Mouse (Mus musculus) testis, adult 2 months (tissue): ENCODE measurements at regions not wholly inside any gene's neighbourhood (a gene's known extent, or its start where the extent isn't known, plus 50 kb on each side); places are given as distances from the start of the nearest gene placed in this dataset.

Experiments used
- H3K27ac ChIP-seq: fragments of 200-500 bp; 2 replicates; pipeline ENCODE4 v1.5.1; 2012; ENCODE audit warnings: low read depth, low read length; ENCODE audit not compliant: control insufficient read depth, insufficient read depth
- H3K27me3 ChIP-seq: fragments of 200-500 bp; 2 replicates; pipeline ENCODE4 v1.6.1; 2012; ENCODE audit warnings: mild to moderate bottlenecking, low read length, moderate library complexity; ENCODE audit not compliant: control insufficient read depth, insufficient read depth
- H3K36me3 ChIP-seq: fragments of 200-500 bp; 2 replicates; pipeline ENCODE4 v1.6.1; 2012; ENCODE audit warnings: mild to moderate bottlenecking, low read length; ENCODE audit not compliant: control insufficient read depth, insufficient read depth
- H3K4me1 ChIP-seq: fragments of 200-500 bp; 2 replicates; pipeline ENCODE4 v1.6.1; 2012; ENCODE audit warnings: low read length; ENCODE audit not compliant: control insufficient read depth, insufficient read depth
- H3K4me3 ChIP-seq: fragments of 200-500 bp; 2 replicates; pipeline ENCODE4 v1.5.1; 2012; ENCODE audit warnings: low read depth, mild to moderate bottlenecking, low read length, moderate library complexity, mixed read lengths; ENCODE audit not compliant: control insufficient read depth
- CTCF ChIP-seq: fragments of 200-500 bp; IDR thresholded peaks from 2 replicates; pipeline ENCODE4 v1.5.1; 2012; ENCODE audit warnings: low read depth, mild to moderate bottlenecking, inconsistent platforms, low read length, moderate library complexity; ENCODE audit not compliant: control insufficient read depth, insufficient read depth, insufficient replicate concordance
- POLR2A ChIP-seq: fragments of 200-500 bp; IDR thresholded peaks from 2 replicates; pipeline ENCODE4 v1.6.1; 2012; ENCODE audit warnings: low read depth, mild to moderate bottlenecking, inconsistent platforms, low read length, moderate library complexity; ENCODE audit not compliant: control insufficient read depth

DNA sequence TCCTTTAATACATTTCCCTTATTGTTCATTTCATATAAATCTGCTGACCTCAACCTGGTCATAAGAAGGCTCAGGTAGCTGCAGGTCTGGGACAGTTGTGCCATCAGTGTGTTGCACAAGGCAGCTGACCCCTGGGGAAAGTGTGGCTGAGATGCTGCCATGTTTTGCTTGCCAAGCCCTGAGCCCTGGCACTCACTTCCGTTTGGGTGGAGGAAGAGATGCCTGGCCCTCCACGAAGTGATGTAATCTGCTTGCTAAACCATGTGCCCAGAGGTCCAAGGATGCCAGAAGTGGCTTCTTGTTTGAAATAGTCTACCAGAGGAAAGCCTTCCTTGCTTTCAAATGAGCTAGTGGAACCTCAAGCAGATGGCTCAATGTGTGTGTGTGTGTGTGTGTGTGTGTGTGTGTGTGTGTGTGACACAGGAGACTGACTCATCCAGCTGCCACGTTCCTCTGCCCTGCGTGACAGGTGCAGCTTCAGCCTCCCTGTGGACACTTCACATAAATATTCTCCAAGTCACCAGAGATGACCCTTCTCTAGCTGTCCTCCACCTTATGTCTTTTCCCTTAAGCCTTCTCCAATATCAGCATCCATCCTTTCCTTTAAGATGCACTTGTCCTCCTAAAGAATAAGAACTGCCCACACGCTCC lies 123.2 kb upstream of the 4930412O13Rik start:
- Histone ChIP-seq H3K4me3 (no peak overlapping the region), H3K27ac (no peak overlapping the region), H3K27me3 (no peaks in the 10 kb centered on the region), H3K36me3 (no peaks in the 10 kb centered on the region), H3K4me1 (no peaks in the 10 kb centered on the region)
- no peak for TF ChIP-seq POLR2A
- no peak for TF ChIP-seq CTCF

DNA sequence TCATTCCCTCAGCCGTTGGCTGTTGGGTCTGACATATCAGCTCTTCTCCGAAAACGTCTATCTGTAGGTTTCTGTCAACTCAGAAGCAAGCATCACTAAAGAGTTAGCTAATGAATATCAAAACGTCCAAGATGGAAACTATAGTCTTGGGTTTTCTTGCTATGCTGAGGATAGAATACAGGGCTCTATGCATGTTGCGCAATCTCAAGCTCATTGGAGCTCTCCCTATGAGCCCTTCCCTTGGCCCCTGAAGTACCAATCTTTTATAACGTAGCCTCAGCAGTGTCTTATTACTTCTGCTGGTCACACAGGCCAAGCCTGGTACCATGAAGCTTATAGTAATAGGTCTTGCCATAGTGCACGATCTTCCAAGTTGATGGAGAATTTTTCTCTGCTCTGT lies 122.1 kb upstream of the 4930412O13Rik start:
- Histone ChIP-seq H3K27ac (no peak overlapping the region), H3K4me3 (no peak overlapping the region), H3K4me1 (no peaks in the 10 kb centered on the region), H3K36me3 (no peaks in the 10 kb centered on the region), H3K27me3 (no peaks in the 10 kb centered on the region)
- TF ChIP-seq POLR2A (no peak), CTCF (no peak)

DNA sequence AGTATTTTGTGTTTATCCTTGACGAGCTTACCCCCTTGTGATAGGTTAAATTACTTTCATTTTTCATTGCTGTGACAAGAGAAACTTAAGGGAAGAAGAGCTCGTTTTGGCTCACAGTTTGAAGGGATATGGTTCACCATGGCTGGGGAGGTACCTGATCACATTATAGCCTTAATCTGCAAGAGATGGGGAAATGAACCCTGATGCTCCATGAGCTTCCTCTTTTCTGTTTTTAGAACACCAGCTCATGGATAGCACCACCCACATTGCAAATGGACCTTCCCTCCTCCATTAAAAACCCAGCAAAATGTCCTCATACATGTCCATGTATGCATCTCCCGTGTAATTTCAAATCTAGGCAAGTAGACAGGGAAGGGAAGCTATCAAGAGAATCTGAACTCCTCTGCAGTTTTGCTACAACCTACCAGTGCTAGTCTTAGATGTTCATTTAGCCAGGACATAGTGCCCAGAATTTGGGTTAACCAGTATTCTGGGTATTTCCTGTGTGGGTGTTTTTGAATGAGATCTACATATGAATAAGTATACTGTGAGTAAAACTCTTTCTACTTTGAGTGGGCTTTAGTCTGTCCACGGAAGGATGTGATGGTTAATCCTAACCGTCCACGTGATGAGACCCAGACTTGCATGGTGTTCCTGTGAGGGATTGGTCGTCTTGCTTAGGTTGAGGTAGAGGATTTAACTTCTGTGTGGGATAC lies 121.5 kb upstream of the 4930412O13Rik start:
- H3K27ac ChIP-seq: no peak overlapping the region
- no peak overlapping the region for H3K4me3 ChIP-seq
- H3K4me1 ChIP-seq: no peaks in the 10 kb centered on the region
- H3K36me3 ChIP-seq: no peaks in the 10 kb centered on the region
- no peaks in the 10 kb centered on the region for H3K27me3 ChIP-seq
- no peak for TF ChIP-seq POLR2A
- no peak for TF ChIP-seq CTCF

DNA sequence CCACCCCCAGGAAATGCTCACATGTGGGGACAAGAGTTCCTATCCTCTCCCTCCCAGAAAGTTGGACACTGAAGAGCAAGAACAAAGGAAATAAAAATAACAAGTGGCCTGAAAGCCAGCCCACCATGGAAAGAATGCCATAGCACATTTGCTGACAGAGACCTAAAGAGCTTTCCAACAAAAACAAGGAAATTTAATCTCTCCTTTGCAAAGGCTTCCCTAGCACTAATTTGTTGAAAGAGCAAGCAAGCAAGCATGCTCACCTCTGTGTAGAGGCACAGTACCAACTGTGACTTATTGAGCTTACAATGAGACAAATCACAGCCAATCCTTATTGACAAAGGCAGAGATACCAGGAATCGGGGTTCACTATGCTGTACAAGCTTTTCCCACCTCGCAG lies 100.9 kb upstream of the 4930412O13Rik start:
- TF ChIP-seq POLR2A (no peak), CTCF (no peak)
- Histone ChIP-seq H3K4me3 (no peak overlapping the region), H3K4me1 (no peaks in the 10 kb centered on the region), H3K36me3 (no peaks in the 10 kb centered on the region), H3K27me3 (no peaks in the 10 kb centered on the region), H3K27ac (no peak overlapping the region)

DNA sequence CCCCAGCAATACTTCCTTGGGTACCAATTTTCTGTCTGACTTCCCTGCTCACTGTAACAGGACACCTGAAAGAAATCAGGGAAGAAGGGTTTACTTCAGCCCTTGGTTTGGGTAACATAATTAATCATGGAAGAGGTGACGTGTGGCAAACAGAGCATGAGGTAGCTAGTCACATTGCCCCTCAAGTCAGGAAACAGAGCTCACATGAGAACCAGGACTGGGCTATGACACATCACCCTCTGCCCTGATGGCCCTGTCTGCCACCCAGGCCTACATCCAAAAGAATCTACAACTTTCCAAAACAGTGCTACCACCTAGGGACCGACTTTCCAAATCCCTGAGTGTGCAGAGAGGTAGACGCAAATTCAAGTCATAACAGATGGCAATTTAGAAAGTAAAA lies 98.4 kb upstream of the 4930412O13Rik start:
- H3K36me3 ChIP-seq: no peaks in the 10 kb centered on the region
- no peaks in the 10 kb centered on the region for H3K4me1 ChIP-seq
- TF ChIP-seq CTCF: no peak
- no peak for TF ChIP-seq POLR2A
- no peak overlapping the region for H3K4me3 ChIP-seq
- H3K27me3 ChIP-seq: no peaks in the 10 kb centered on the region
- H3K27ac ChIP-seq: no peak overlapping the region

DNA sequence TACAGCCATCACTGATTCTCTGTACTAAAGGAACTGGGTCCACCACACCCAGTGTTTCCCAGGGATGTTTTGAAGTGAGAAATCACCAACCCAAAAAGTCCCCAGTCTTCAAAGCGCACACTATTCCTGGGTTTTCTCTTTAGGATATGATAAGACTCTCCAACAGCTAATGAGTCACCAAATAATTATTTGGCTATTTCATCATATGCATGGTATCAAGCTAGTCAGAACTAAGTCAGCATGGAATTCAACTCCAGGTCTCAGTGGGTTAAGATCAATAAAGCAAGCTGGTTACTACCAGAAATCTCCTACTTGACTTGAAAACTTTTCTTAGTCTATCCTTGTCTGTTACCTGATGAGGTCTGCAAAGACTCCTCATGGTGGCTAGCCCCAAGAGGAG lies 89.1 kb upstream of the 4930412O13Rik start:
- no peaks in the 10 kb centered on the region for H3K36me3 ChIP-seq
- H3K27ac ChIP-seq: no peak overlapping the region
- no peak for TF ChIP-seq POLR2A
- no peak for TF ChIP-seq CTCF
- no peak overlapping the region for H3K4me3 ChIP-seq
- no peaks in the 10 kb centered on the region for H3K4me1 ChIP-seq
- no peaks in the 10 kb centered on the region for H3K27me3 ChIP-seq

DNA sequence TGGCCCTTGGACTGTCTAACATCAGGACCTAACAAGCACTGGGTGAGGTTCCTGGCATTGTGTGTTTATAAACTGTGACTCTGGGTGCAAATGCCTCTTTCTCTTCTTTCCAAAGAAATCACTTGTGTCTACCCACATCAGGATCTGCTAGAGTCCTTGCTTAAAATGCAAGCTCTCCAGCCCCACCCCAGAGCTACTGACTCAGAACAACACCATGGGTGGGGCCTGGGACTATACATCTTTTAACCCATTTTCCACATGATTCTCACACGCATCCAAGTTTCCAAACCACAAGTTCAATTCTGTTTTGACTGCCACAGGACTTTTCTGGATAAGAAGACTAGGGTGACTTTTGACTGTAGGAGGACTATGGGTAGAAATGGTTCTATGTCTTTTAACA lies 88.7 kb upstream of the 4930412O13Rik start:
- H3K4me1 ChIP-seq: no peaks in the 10 kb centered on the region
- no peaks in the 10 kb centered on the region for H3K27me3 ChIP-seq
- TF ChIP-seq CTCF: no peak
- no peak for TF ChIP-seq POLR2A
- no peak overlapping the region for H3K4me3 ChIP-seq
- no peak overlapping the region for H3K27ac ChIP-seq
- no peaks in the 10 kb centered on the region for H3K36me3 ChIP-seq

DNA sequence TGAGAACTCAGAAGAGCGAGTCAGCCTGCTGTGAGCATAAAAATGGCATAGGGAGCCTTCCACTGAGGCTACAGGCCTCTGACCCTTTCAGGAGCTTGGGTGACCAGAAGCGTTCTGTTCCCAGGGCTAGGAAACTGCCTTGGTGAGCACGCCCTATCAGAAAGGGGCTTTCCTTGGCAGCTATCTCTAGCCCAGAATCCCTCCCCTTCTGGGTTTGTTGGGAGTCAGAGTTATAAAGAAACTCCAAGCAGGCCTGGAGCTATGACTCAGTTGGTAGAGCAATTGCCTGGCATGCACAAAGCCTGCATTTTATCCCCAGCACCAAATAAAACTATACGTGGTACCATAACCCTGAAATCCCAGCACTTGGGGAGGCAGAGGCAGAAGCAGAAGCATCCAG lies 85.7 kb upstream of the 4930412O13Rik start:
- H3K36me3 ChIP-seq: no peaks in the 10 kb centered on the region
- TF ChIP-seq CTCF (no peak), POLR2A (no peak)
- H3K4me1 ChIP-seq: no peaks in the 10 kb centered on the region

More for the DNA sequence above, 85.7 kb upstream of the 4930412O13Rik start:
- no peak overlapping the region for H3K4me3 ChIP-seq
- H3K27me3 ChIP-seq: no peaks in the 10 kb centered on the region
- no peak overlapping the region for H3K27ac ChIP-seq
